Mouse (Mus musculus): ENCODE measurements at regions not wholly inside any gene's neighbourhood (a gene's known extent, or its start where the extent isn't known, plus 50 kb on each side); places are given as distances from the start of the nearest gene placed in this dataset.

DNA sequence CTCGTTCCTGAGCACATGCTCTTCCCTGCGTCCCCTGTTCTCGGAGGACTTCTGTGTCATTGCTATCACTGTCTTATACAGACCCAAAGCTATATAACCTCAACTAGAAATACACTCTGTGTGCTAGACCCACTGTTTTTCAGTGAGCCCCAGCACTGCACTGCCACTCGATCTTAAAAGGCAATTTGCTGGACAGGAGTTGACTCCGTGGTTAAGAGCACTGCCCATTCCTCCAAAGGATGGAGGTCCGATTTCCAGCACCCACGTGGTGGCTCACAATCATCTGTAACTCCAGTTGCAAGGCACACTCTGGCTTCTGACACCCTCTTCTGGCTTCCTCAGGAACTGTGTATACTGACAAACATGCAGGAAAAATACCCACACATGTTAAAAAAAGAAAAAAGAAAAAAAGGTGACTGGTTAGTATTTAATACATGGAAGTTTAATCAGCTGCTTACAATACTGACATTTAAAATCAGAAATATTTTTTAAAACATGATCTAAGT is 188.3 kb upstream of the Mkln1 start:
- no peak overlapping the region for H3K27ac ChIP-seq (ENCODE audit: low read depth, low read length)
- H3K9me3 ChIP-seq (ENCODE audit: control insufficient read depth, low read length): no peaks in the 10 kb centered on the region
- 80% methylated on average over 7 of the region's 7 CpGs for WGBS
- H3K4me1 ChIP-seq (ENCODE audit: control insufficient read depth, insufficient read depth, low read length): no peaks in the 10 kb centered on the region
- no peak overlapping the region for H3K4me2 ChIP-seq (ENCODE audit: low read depth, low read length)
- no peaks in the 10 kb centered on the region for H3K36me3 ChIP-seq (ENCODE audit: control insufficient read depth, insufficient read depth, low read length)
- H3K9ac ChIP-seq (replicated peaks; ENCODE audit: low read depth, low read length): no peak overlapping the region
- ATAC-seq (ENCODE audit: low read depth): no peak
- H3K4me3 ChIP-seq (ENCODE audit: low read depth, low read length): no peak overlapping the region
- H3K27me3 ChIP-seq (ENCODE audit: control insufficient read depth, insufficient read depth, low read length): no peaks in the 10 kb centered on the region

DNA sequence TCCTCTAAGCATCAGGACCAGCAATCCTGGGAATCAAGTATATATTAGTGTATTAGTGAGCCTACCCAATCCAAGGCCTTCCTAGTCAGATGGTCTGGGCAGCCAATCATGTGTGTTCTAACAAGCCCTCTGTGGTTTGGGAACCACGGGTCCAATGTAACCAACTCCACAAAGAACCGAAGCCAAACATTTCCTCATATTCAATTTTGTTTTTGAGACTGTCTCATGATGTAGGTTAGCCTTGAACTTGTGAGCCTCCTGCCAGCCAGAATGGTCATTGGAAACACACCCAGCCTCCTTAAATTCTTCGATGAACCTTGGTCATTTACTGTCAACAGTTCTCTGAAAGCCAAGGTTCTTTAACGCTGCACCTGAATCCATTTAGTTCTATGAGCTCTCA is 187.4 kb upstream of the Mkln1 start:
- no peak overlapping the region for H3K4me3 ChIP-seq (ENCODE audit: low read depth, low read length)
- H3K27me3 ChIP-seq (ENCODE audit: control insufficient read depth, insufficient read depth, low read length): no peaks in the 10 kb centered on the region
- H3K9me3 ChIP-seq (ENCODE audit: control insufficient read depth, low read length): no peaks in the 10 kb centered on the region
- no peak for ATAC-seq (ENCODE audit: low read depth)
- no peak overlapping the region for H3K4me2 ChIP-seq (ENCODE audit: low read depth, low read length)
- 88% methylated on average over 4 of the region's 4 CpGs for WGBS
- H3K4me1 ChIP-seq (ENCODE audit: control insufficient read depth, insufficient read depth, low read length): no peaks in the 10 kb centered on the region
- no peak overlapping the region for H3K27ac ChIP-seq (ENCODE audit: low read depth, low read length)
- H3K36me3 ChIP-seq (ENCODE audit: control insufficient read depth, insufficient read depth, low read length): no peaks in the 10 kb centered on the region
- no peak overlapping the region for H3K9ac ChIP-seq (replicated peaks; ENCODE audit: low read depth, low read length)

- Histone ChIP-seq H3K36me3 (ENCODE audit: control insufficient read depth, insufficient read depth, low read length) (no peaks in the 10 kb centered on the region), H3K27ac (ENCODE audit: low read depth, low read length) (no peak overlapping the region), H3K9me3 (ENCODE audit: control insufficient read depth, low read length) (no peaks in the 10 kb centered on the region), H3K4me1 (ENCODE audit: control insufficient read depth, insufficient read depth, low read length) (no peaks in the 10 kb centered on the region), H3K27me3 (ENCODE audit: control insufficient read depth, insufficient read depth, low read length) (no peaks in the 10 kb centered on the region), H3K4me2 (ENCODE audit: low read depth, low read length) (no peak overlapping the region), H3K9ac (replicated peaks; ENCODE audit: low read depth, low read length) (no peak overlapping the region), H3K4me3 (ENCODE audit: low read depth, low read length) (no peak overlapping the region)
- WGBS: 65% methylated on average over 5 of the region's 5 CpGs
- ATAC-seq (ENCODE audit: low read depth): no peak
Measured at GRCm38 (mm10) chr6:31211616-31212015, 186.9 kb upstream of the Mkln1 start.

DNA sequence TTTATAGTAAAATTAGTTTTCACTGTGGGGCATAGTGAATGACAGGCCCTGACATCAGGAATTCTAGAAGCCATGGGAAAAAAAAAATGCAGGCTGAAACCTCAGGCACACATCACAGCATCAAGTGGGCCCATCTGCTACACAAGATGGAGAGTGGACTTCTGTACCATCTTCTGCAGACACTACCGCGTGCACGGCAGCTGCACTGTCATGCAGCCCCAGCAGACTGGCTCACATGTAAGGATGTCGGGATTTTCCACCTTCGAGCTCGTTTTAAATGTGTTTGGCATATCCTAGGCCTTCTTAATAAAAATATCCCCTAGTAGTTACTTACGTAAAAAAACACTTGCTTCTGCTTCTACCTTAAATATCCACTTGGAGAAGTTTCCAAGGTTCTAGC is 186.5 kb upstream of the Mkln1 start:
- Histone ChIP-seq H3K27ac (ENCODE audit: low read depth, low read length) (no peak overlapping the region), H3K4me2 (ENCODE audit: low read depth, low read length) (no peak overlapping the region), H3K36me3 (ENCODE audit: control insufficient read depth, insufficient read depth, low read length) (no peaks in the 10 kb centered on the region), H3K9me3 (ENCODE audit: control insufficient read depth, low read length) (no peaks in the 10 kb centered on the region), H3K4me3 (ENCODE audit: low read depth, low read length) (no peak overlapping the region), H3K27me3 (ENCODE audit: control insufficient read depth, insufficient read depth, low read length) (peaks cover 3% of the 10 kb centered on the region; the same call in 1 of the 2 replicates), H3K9ac (replicated peaks; ENCODE audit: low read depth, low read length) (no peak overlapping the region), H3K4me1 (ENCODE audit: control insufficient read depth, insufficient read depth, low read length) (peaks cover 2% of the 10 kb centered on the region)
- whole genome bisulfite sequencing: 85% methylated on average over 7 of the region's 7 CpGs
- no peak for ATAC-seq (ENCODE audit: low read depth)

- Histone ChIP-seq H3K9ac (replicated peaks; ENCODE audit: low read depth, low read length) (no peak overlapping the region), H3K4me3 (ENCODE audit: low read depth, low read length) (no peak overlapping the region), H3K9me3 (ENCODE audit: control insufficient read depth, low read length) (no peaks in the 10 kb centered on the region), H3K4me2 (ENCODE audit: low read depth, low read length) (no peak overlapping the region), H3K27me3 (ENCODE audit: control insufficient read depth, insufficient read depth, low read length) (peaks cover 6% of the 10 kb centered on the region; the same call in 1 of the 2 replicates), H3K27ac (ENCODE audit: low read depth, low read length) (no peak overlapping the region), H3K36me3 (ENCODE audit: control insufficient read depth, insufficient read depth, low read length) (no peaks in the 10 kb centered on the region), H3K4me1 (ENCODE audit: control insufficient read depth, insufficient read depth, low read length) (peaks cover 4% of the 10 kb centered on the region)
- no peak for ATAC-seq (ENCODE audit: low read depth)
- 73% methylated on average over 13 of the region's 13 CpGs for WGBS
Measured at GRCm38 (mm10) chr6:31212694-31213093, 185.8 kb upstream of the Mkln1 start.

- 80% methylated on average over 4 of the region's 4 CpGs for WGBS
- peaks cover 8% of the 10 kb centered on the region; the same call in 1 of the 2 replicates for H3K27me3 ChIP-seq (ENCODE audit: control insufficient read depth, insufficient read depth, low read length)
- no peak overlapping the region for H3K27ac ChIP-seq (ENCODE audit: low read depth, low read length)
- no peak overlapping the region for H3K4me2 ChIP-seq (ENCODE audit: low read depth, low read length)
- peaks cover 4% of the 10 kb centered on the region for H3K4me1 ChIP-seq (ENCODE audit: control insufficient read depth, insufficient read depth, low read length)
- ATAC-seq (ENCODE audit: low read depth): no peak
- no peak overlapping the region for H3K4me3 ChIP-seq (ENCODE audit: low read depth, low read length)
- no peaks in the 10 kb centered on the region for H3K36me3 ChIP-seq (ENCODE audit: control insufficient read depth, insufficient read depth, low read length)
- H3K9me3 ChIP-seq (ENCODE audit: control insufficient read depth, low read length): no peaks in the 10 kb centered on the region
- H3K9ac ChIP-seq (replicated peaks; ENCODE audit: low read depth, low read length): no peak overlapping the region
Measured at GRCm38 (mm10) chr6:31213161-31213560, 185.4 kb upstream of the Mkln1 start.

- Histone ChIP-seq H3K4me2 (ENCODE audit: low read depth, low read length) (peak overlapping the region; percentile 100), H3K4me3 (ENCODE audit: low read depth, low read length) (peak overlapping the region; percentile 70), H3K9ac (replicated peaks; ENCODE audit: low read depth, low read length) (no peak overlapping the region), H3K9me3 (ENCODE audit: control insufficient read depth, low read length) (no peaks in the 10 kb centered on the region), H3K4me1 (ENCODE audit: control insufficient read depth, insufficient read depth, low read length) (peaks cover 17% of the 10 kb centered on the region), H3K27ac (ENCODE audit: low read depth, low read length) (no peak overlapping the region), H3K27me3 (ENCODE audit: control insufficient read depth, insufficient read depth, low read length) (peaks cover 28% of the 10 kb centered on the region), H3K36me3 (ENCODE audit: control insufficient read depth, insufficient read depth, low read length) (no peaks in the 10 kb centered on the region)
- no peak for ATAC-seq (ENCODE audit: low read depth)
- 70% methylated on average over 8 of the region's 8 CpGs for WGBS
Measured at GRCm38 (mm10) chr6:31215661-31216060, 182.9 kb upstream of the Mkln1 start.

DNA sequence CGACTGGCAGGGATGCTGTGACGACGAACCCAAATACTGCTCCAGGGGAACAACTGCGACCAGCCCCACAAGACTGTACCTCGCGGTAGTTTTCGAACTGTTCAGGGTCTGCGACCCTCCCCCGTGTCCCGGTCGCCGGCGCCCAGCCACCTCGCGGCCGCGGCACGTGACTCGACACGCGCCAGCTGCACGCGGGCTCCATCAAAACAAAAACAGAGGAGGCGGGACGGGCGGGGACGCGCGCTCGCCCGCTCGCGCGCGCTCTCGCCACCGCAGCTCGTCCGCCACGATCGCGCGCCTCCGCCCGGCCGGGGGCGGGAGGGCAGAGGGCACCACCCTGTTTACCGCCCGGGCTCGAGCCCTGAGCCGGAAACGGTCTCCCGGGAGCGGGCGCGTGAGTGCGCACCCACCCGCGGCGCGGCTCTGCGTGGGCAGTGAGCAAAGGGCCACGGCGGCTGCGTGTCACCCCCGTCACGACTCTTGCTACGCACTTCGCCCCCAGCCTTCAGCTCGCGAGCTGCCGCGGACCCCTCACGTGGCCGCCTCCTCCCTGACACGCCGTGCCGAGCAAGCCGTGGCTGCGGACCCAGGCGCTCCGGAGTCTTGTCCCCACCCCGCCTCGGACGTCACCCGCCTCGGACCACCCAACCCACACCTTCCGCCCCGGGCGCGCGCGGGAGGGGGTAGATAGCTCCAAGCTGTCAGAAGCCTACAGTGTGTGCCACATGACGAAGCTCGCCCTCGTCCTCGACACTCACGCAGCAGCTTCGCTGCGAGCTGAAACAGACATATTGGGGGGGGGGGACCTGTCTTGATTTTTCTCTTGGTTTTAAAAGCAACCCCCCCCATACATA is 182.1 kb upstream of the Mkln1 start:
- H3K27me3 ChIP-seq (ENCODE audit: control insufficient read depth, insufficient read depth, low read length): peaks cover 32% of the 10 kb centered on the region
- no peak overlapping the region for H3K27ac ChIP-seq (ENCODE audit: low read depth, low read length)
- H3K4me1 ChIP-seq (ENCODE audit: control insufficient read depth, insufficient read depth, low read length): peaks cover 22% of the 10 kb centered on the region
- peak; percentile 68 for ATAC-seq (ENCODE audit: low read depth)
- peak overlapping the region; percentile 70 for H3K4me3 ChIP-seq (ENCODE audit: low read depth, low read length)
- under 1% methylated on average over 85 of the region's 100 CpGs for WGBS
- H3K9ac ChIP-seq (replicated peaks; ENCODE audit: low read depth, low read length): peak overlapping the region; percentile 54
- H3K9me3 ChIP-seq (ENCODE audit: control insufficient read depth, low read length): no peaks in the 10 kb centered on the region
- peak overlapping the region; percentile 100 for H3K4me2 ChIP-seq (ENCODE audit: low read depth, low read length)
- H3K36me3 ChIP-seq (ENCODE audit: control insufficient read depth, insufficient read depth, low read length): no peaks in the 10 kb centered on the region

DNA sequence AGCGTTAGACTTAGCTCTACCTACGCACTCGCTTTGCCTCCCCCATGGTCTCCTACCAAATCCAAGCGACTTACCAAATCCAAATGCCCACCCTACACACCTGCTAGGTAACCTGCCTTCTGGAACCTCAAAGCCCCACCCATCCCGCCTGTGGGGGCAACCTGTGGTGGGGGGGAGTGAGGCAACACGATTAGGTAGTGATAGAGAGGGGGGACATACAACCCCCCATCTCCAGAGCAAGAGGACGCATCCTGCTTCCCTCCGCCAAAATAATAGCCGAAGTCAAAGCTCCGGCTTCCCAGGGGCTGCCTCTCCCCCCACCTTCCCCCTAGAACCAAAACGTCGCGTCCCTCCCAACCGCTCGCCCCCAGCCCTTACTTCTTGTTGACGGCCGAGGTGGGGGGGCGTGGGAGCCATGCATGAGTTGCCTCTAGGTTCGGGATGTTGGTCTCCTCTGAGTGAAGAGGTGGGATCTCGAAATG is 181.4 kb upstream of the Mkln1 start:
- H3K4me2 ChIP-seq (ENCODE audit: low read depth, low read length): peak overlapping the region; percentile 100
- ATAC-seq (ENCODE audit: low read depth): peak; percentile 35
- peak overlapping the region; percentile 70 for H3K4me3 ChIP-seq (ENCODE audit: low read depth, low read length)
- H3K36me3 ChIP-seq (ENCODE audit: control insufficient read depth, insufficient read depth, low read length): no peaks in the 10 kb centered on the region
- H3K27ac ChIP-seq (ENCODE audit: low read depth, low read length): no peak overlapping the region
- no peaks in the 10 kb centered on the region for H3K9me3 ChIP-seq (ENCODE audit: control insufficient read depth, low read length)
- peaks cover 26% of the 10 kb centered on the region for H3K4me1 ChIP-seq (ENCODE audit: control insufficient read depth, insufficient read depth, low read length)
- under 1% methylated on average over 20 of the region's 20 CpGs for WGBS
- peak overlapping the region; percentile 54 for H3K9ac ChIP-seq (replicated peaks; ENCODE audit: low read depth, low read length)
- peaks cover 32% of the 10 kb centered on the region for H3K27me3 ChIP-seq (ENCODE audit: control insufficient read depth, insufficient read depth, low read length)
